Mouse (Mus musculus) left cerebral cortex, adult 2 months (tissue): ENCODE results near the gene Cnih2. TPM values are rescaled to one million over a fixed set of nuclear protein-coding genes. Genes with fewer than 3 reads are reported as not detected.

Experiments
- DNase-seq, 2 experiments: peaks; one replicate each; pipeline ENCODE4 v3.0.0; 2021 to 2022; ENCODE audit warnings: low spot score in 2 of 2, mixed read lengths in 1 of 2; ENCODE audit errors: extremely low spot score in 1 of 2
- H3K27ac ChIP-seq: fragments of 200-600 bp; 2 replicates; pipeline ENCODE4 v1.8.1; 2022
- H3K4me3 ChIP-seq: fragments of 200-600 bp; 2 replicates; pipeline ENCODE4 v1.8.1; 2022
- CTCF ChIP-seq: fragments of 200-600 bp; IDR thresholded peaks from 2 replicates; pipeline ENCODE4 v1.8.1; 2022; ENCODE audit warnings: antibody characterized with exemption, mild to moderate bottlenecking, moderate library complexity
- intact Hi-C: fragments of 180-260 bp; cut with DNase I; formaldehyde crosslinking; loops from one replicate; pipeline ENCODE4 v1.15.1; 2025
- total RNA-seq, 2 experiments: library from RNA; stranded (reverse); gene quantifications; 2 replicates each; pipeline ENCODE4 v1.2.3; 2021

Gene Cnih2
- total RNA-seq, 2 experiments from 2014 or later = 214 to 247 TPM

- DNase-seq = no peak
- intact Hi-C loops = no loop called here
- TF ChIP-seq CTCF = peak; percentile 49
- H3K4me3 ChIP-seq = no peak overlapping the region
- H3K27ac ChIP-seq = no peak overlapping the region
These were observed 19.0 kb downstream of the Cnih2 start for GRCm38 (mm10) chr19:5079279-5079678.

- no peak for TF ChIP-seq CTCF
- intact Hi-C loops = loop anchor here (2.0 kb wide), 1 partner anchor 17 kb away; no protein-coding TSS in a partner anchor
- H3K27ac ChIP-seq = peak overlapping the region; percentile 44; the same call in 1 of the 2 replicates
- no peak overlapping the region for H3K4me3 ChIP-seq
- DNase-seq = no peak
These were observed 24.8 kb downstream of the Cnih2 start for GRCm38 (mm10) chr19:5073518-5073917.

DNA sequence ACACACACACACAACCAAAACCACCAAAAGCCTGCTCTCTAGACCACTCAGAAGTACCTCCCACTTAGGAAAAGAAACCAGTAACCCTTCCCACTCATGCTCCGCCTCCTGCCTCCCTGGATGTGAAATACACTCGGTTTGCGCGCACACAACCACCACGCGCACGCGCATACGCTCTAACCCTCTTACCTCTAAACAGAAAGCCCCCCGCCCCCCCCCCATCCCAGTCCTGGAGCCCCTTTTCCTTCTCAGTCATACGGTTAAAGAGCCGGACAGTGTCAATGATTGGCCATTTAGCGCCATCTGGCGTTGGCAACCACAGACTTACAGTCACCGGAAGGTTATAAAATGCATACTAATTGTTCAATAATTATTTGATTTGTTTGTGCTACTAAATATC is 25.3 kb downstream of the Cnih2 start:
- peak in 1 of 2 experiments; percentile 33 for DNase-seq
- intact Hi-C loops = loop anchor here (2.0 kb wide), 1 partner anchor 16 kb away; no protein-coding TSS in a partner anchor
- TF ChIP-seq CTCF = peak; percentile 60
- Histone ChIP-seq H3K4me3 (no peak overlapping the region), H3K27ac (peak overlapping the region; percentile 44; the same call in 1 of the 2 replicates)

GRCm38 (mm10) chr19:5072389-5073019 is 25.8 kb downstream of the Cnih2 start:
- Histone ChIP-seq H3K4me3 (peak overlapping the region; percentile 45), H3K27ac (no peak overlapping the region)
- intact Hi-C loops = loop anchor here (2.0 kb wide), 1 partner anchor 16 kb away; no protein-coding TSS in a partner anchor
- DNase-seq = no peak
- no peak for TF ChIP-seq CTCF

- intact Hi-C loops = loop anchor here (2.0 kb wide), 1 partner anchor 15 kb away; no protein-coding TSS in a partner anchor
- no peak for TF ChIP-seq CTCF
- Histone ChIP-seq H3K27ac (peak overlapping the region; percentile 51), H3K4me3 (peak overlapping the region; percentile 45)
- DNase-seq = no peak
These were observed 26.6 kb downstream of the Cnih2 start for GRCm38 (mm10) chr19:5071545-5072369.

DNA sequence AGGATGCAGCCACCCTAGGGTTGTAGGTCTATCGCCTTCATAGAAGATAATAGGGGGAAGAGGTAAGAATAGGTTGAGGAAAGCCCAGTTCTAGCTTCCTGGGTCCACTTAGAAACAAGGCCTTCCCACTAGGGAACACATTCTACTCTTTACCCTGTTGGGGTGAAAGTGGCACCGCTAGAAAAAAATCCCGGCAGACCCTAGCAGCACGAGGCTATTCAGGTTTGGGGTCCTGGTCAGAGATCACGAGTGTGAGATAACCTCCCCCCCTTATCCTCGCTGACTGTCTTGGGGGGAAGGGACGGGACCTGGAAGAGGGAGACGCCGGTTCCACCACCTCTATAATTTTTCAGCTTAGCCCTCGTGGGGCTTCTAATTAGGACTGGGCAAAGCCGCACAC is 27.2 kb downstream of the Cnih2 start:
- no peak for TF ChIP-seq CTCF
- H3K27ac ChIP-seq = peak overlapping the region; percentile 51; the same call in 1 of the 2 replicates
- no peak overlapping the region for H3K4me3 ChIP-seq
- intact Hi-C loops = no loop called here
- DNase-seq = no peak

DNA sequence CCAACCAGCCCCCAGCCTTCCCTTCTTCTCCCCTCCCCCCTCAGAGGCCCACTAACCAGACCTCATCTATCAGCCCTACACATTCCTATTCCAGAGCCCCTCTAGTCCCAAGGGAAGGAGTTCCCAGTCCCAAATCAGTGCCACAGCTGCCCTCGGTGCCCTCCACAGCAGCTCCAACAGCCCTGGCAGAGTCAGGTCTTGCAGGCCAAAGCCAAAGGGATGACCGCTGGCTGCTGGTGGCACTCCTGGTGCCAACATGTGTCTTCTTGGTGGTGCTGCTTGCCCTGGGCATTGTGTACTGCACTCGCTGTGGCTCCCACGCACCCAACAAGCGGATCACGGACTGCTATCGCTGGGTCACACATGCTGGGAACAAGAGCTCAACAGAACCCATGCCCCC is 28.3 kb downstream of the Cnih2 start:
- Histone ChIP-seq H3K27ac (no peak overlapping the region), H3K4me3 (no peak overlapping the region)
- intact Hi-C loops = no loop called here
- no peak for DNase-seq
- no peak for TF ChIP-seq CTCF

DNA sequence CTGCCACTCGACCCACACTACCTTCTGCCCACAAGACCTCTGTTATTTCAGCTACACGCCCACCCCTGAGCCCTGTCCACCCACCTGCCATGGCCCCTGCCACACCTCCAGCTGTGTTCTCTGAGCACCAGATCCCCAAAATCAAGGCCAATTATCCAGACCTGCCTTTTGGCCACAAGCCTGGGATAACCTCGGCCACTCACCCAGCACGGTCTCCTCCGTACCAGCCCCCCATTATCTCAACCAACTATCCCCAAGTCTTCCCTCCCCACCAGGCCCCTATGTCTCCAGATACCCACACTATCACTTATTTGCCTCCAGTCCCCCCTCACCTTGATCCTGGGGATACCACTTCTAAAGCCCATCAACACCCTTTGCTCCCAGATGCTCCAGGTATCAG is 28.8 kb downstream of the Cnih2 start:
- intact Hi-C loops = no loop called here
- Histone ChIP-seq H3K4me3 (no peak overlapping the region), H3K27ac (no peak overlapping the region)
- DNase-seq = no peak
- TF ChIP-seq CTCF = no peak

DNA sequence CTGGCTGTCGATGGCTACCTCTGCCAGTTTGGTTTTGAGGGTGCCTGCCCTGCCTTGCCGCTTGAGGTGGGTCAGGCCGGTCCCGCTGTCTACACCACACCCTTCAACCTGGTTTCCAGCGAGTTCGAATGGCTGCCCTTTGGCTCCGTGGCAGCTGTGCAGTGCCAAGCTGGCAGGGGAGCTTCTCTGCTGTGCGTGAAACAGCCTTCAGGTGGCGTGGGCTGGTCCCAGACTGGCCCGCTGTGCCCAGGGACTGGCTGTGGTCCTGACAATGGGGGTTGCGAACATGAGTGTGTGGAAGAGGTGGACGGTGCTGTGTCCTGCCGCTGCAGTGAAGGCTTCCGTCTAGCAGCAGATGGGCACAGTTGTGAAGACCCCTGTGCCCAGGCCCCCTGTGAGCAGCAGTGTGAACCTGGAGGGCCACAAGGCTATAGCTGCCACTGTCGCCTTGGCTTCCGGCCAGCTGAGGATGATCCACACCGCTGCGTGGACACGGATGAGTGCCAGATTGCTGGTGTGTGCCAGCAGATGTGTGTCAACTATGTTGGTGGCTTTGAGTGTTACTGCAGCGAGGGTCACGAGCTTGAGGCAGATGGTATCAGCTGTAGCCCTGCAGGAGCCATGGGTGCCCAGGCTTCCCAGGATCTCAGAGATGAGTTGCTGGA is 29.6 kb downstream of the Cnih2 start:
- intact Hi-C loops = no loop called here
- no peak for DNase-seq
- Histone ChIP-seq H3K4me3 (peak overlapping the region; percentile 38), H3K27ac (no peak overlapping the region; the same call in 1 of the 2 replicates)
- no peak for TF ChIP-seq CTCF

GRCm38 (mm10) chr19:5067867-5068569 is 30.3 kb downstream of the Cnih2 start, which contains the start of gene Cd248:
Cd248 (plus strand) TSS chr19:5068078.
- Histone ChIP-seq H3K27ac (peak within 1 kb of the TSS; percentile 28; the same call in 1 of the 2 replicates), H3K4me3 (peak within 1 kb of the TSS; percentile 38)
- TF ChIP-seq CTCF = no peak
- DNase-seq = peak in 1 of 2 experiments; percentile 26
- intact Hi-C loops = no loop called here
